Mouse (Mus musculus) heart, embryonic 15.5 days (tissue): ENCODE data around the gene Gm9048. TPM values are rescaled to one million over a fixed set of nuclear protein-coding genes. Genes with fewer than 3 reads are reported as not detected.

Experiments
- polyA plus RNA-seq: library from polyadenylated mRNA; unstranded; fragments of >200 nt; fragmentation: Nextera tagmentation; extraction: Ambion mirVana; gene quantifications from 2 replicates; pipeline ENCODE4 v1.2.1, GENCODE M21; 2015

Gene Gm9048
- polyA plus RNA-seq, 1 experiment from 2014 or later, result not detected

Other genes with a start within 250 kb of the Gm9048 start
- 13.6 and 14.4 TPM in 2 replicates for gene Mdm1, start 206.9 kb downstream of the Gm9048 start, polyA plus RNA-seq
- not detected in 2 replicates for gene Il22, start 143.7 kb downstream of the Gm9048 start, polyA plus RNA-seq
- not detected in 2 replicates for gene Gm32717, start 107.9 kb downstream of the Gm9048 start, polyA plus RNA-seq
- gene Gm32802, start 90.0 kb downstream of the Gm9048 start, polyA plus RNA-seq, result not detected in 2 replicates
- gene Iltifb, start 53.6 kb downstream of the Gm9048 start, polyA plus RNA-seq, result not detected in 2 replicates
- gene Gm9040, start 21.7 kb downstream of the Gm9048 start, polyA plus RNA-seq, result not detected in 2 replicates
- not detected in 2 replicates for gene Gm9044, start 16.3 kb downstream of the Gm9048 start, polyA plus RNA-seq
- 0.08 and 0.15 TPM in 2 replicates for gene Gm9045, start 10.8 kb downstream of the Gm9048 start, polyA plus RNA-seq
- not detected in 2 replicates for gene Gm9046, start 5.4 kb downstream of the Gm9048 start, polyA plus RNA-seq
- gene Gm9049, start 5.4 kb upstream of the Gm9048 start, polyA plus RNA-seq, result 0.08 and 0.15 TPM in 2 replicates
- 0.11 TPM in 1 of 2 replicates, not detected in the other for gene Ifng, start 92.4 kb upstream of the Gm9048 start, polyA plus RNA-seq